Mouse (Mus musculus) CH12.LX (cell line): ENCODE results near the gene Fam107a. TPM values are rescaled to one million over a fixed set of nuclear protein-coding genes. Genes with fewer than 3 reads are reported as not detected.

Experiments
- DNase-seq: peaks from one replicate; pipeline ENCODE4 v3.0.0-alpha.2; 2013; ENCODE audit errors: extremely low read depth
- H3K27ac ChIP-seq: 2 replicates; pipeline ENCODE4 v1.5.1; 2012; ENCODE audit warnings: low read depth, mild to moderate bottlenecking, control low read depth, moderate library complexity; ENCODE audit not compliant: insufficient read depth
- H3K27me3 ChIP-seq: replicated peaks from 2 replicates; pipeline ENCODE3; 2012; ENCODE audit warnings: inconsistent platforms
- H3K36me3 ChIP-seq, 2 experiments: replicated peaks in 1 of 2; 2 replicates each; pipeline versions ENCODE3 to v1.6.1; 2012; ENCODE audit warnings: inconsistent platforms in 1 of 2, low read length in 1 of 2, mild to moderate bottlenecking in 1 of 2, mixed read lengths in 1 of 2, moderate library complexity in 1 of 2; ENCODE audit not compliant: control insufficient read depth in 1 of 2, insufficient read depth in 1 of 2
- H3K4me1 ChIP-seq, 2 experiments: 2 replicates each; pipeline ENCODE4 v1.6.1; 2012; ENCODE audit warnings: inconsistent platforms in 1 of 2, moderate library complexity in 1 of 2; ENCODE audit not compliant: insufficient read depth in 2 of 2, control insufficient read depth in 1 of 2
- H3K4me2 ChIP-seq: 2 replicates; pipeline ENCODE4 v1.6.1; 2012; ENCODE audit warnings: low read depth, mild to moderate bottlenecking, control low read depth; ENCODE audit not compliant: poor library complexity, insufficient read depth, severe bottlenecking
- H3K4me3 ChIP-seq, 3 experiments: fragments of 150-350 bp in 1 of 3; sonication (generic) in 1 of 3; replicated peaks in 1 of 3; 2 replicates each; pipeline versions ENCODE3 to v1.5.1; 2011 to 2012; ENCODE audit warnings: low read depth in 2 of 3, low read length in 2 of 3, mild to moderate bottlenecking in 2 of 3, moderate library complexity in 2 of 3, control low read depth in 1 of 3, improper control_type of control experiment in 1 of 3, inconsistent platforms in 1 of 3, mixed read lengths in 1 of 3; ENCODE audit not compliant: poor library complexity in 1 of 3
- H3K79me2 ChIP-seq: replicated peaks from 2 replicates; pipeline ENCODE4 v1.6.1; 2012; ENCODE audit warnings: mild to moderate bottlenecking, moderate library complexity; ENCODE audit not compliant: control insufficient read depth, poor library complexity, insufficient read depth, severe bottlenecking; ENCODE audit errors: extremely low read depth
- H3K9ac ChIP-seq: 2 replicates; pipeline ENCODE4 v1.6.1; 2012; ENCODE audit warnings: low read depth, mild to moderate bottlenecking, control low read depth, moderate library complexity; ENCODE audit not compliant: insufficient read depth
- H3K9me3 ChIP-seq: replicated peaks from 2 replicates; pipeline ENCODE3; 2012; ENCODE audit warnings: low read length, inconsistent platforms, mixed read lengths
- CTCF ChIP-seq, 2 experiments: IDR thresholded peaks in 1 of 2; conservative IDR thresholded peaks in 1 of 2; 2 replicates each; pipeline ENCODE4 v1.5.1; 2011 to 2012; ENCODE audit warnings: low read depth in 2 of 2, low read length in 2 of 2, improper control_type of control experiment in 1 of 2, inconsistent platforms in 1 of 2, mild to moderate bottlenecking in 1 of 2, moderate library complexity in 1 of 2
- E2F4 ChIP-seq: IDR thresholded peaks from 2 replicates; pipeline ENCODE4 v1.6.1; 2011; ENCODE audit warnings: low read depth, low read length, improper control_type of control experiment; ENCODE audit not compliant: insufficient replicate concordance
- ETS1 ChIP-seq: conservative IDR thresholded peaks from 2 replicates; pipeline ENCODE4 v1.6.1; 2012; ENCODE audit warnings: low read depth, mild to moderate bottlenecking, inconsistent platforms, low read length, improper control_type of control experiment, moderate library complexity
- GABPA ChIP-seq: IDR thresholded peaks from 2 replicates; pipeline ENCODE4 v1.6.1; 2012; ENCODE audit warnings: low read depth, low read length, improper control_type of control experiment, inconsistent platforms; ENCODE audit not compliant: insufficient replicate concordance
- HCFC1 ChIP-seq: IDR thresholded peaks from 2 replicates; pipeline ENCODE4 v1.6.1; 2012; ENCODE audit warnings: low read depth, mild to moderate bottlenecking, inconsistent platforms, low read length, improper control_type of control experiment
- IRF4 ChIP-seq: IDR thresholded peaks from 2 replicates; pipeline ENCODE4 v1.6.1; 2014; ENCODE audit warnings: low read depth, mild to moderate bottlenecking, inconsistent platforms, low read length, improper control_type of control experiment
- JUN ChIP-seq: IDR thresholded peaks from 2 replicates; pipeline ENCODE4 v1.6.1; 2011; ENCODE audit warnings: low read depth, mild to moderate bottlenecking, low read length, improper control_type of control experiment, moderate library complexity; ENCODE audit not compliant: insufficient read depth
- JUND ChIP-seq: conservative IDR thresholded peaks from 2 replicates; pipeline ENCODE4 v1.6.1; 2011; ENCODE audit warnings: low read depth, low read length, improper control_type of control experiment
- KAT2A ChIP-seq: IDR thresholded peaks from 2 replicates; pipeline ENCODE4 v1.6.1; 2012; ENCODE audit warnings: low read length, improper control_type of control experiment, inconsistent platforms; ENCODE audit not compliant: insufficient replicate concordance
- MAFK ChIP-seq: IDR thresholded peaks from 2 replicates; pipeline ENCODE4 v1.6.1; 2011; ENCODE audit warnings: low read length, improper control_type of control experiment; ENCODE audit not compliant: insufficient replicate concordance
- MAX ChIP-seq: IDR thresholded peaks from 2 replicates; pipeline ENCODE4 v1.6.1; 2011; ENCODE audit warnings: low read length, improper control_type of control experiment
- MEF2A ChIP-seq: IDR thresholded peaks from 2 replicates; pipeline ENCODE4 v1.6.1; 2014; ENCODE audit warnings: low read depth, mild to moderate bottlenecking, inconsistent platforms, low read length, improper control_type of control experiment, borderline replicate concordance
- MYC ChIP-seq: IDR thresholded peaks from 2 replicates; pipeline ENCODE4 v1.6.1; 2011; ENCODE audit warnings: low read depth, mild to moderate bottlenecking, improper control_type of control experiment, low read length
- NELFE ChIP-seq: IDR thresholded peaks from 2 replicates; pipeline ENCODE4 v1.6.1; 2011; ENCODE audit warnings: low read depth, low read length, improper control_type of control experiment
- NRF1 ChIP-seq: IDR thresholded peaks from 2 replicates; pipeline ENCODE4 v1.6.1; 2014; ENCODE audit warnings: low read depth, mild to moderate bottlenecking, inconsistent platforms, low read length, improper control_type of control experiment, moderate library complexity
- PAX5 ChIP-seq: IDR thresholded peaks from 2 replicates; pipeline ENCODE4 v1.6.1; 2012; ENCODE audit warnings: low read length, inconsistent platforms, mixed read lengths
- POLR2AphosphoS2 ChIP-seq: IDR thresholded peaks from 2 replicates; pipeline ENCODE4 v1.6.1; 2011; ENCODE audit warnings: low read depth, low read length, improper control_type of control experiment
- RCOR1 ChIP-seq: conservative IDR thresholded peaks from 2 replicates; pipeline ENCODE4 v1.6.1; 2012; ENCODE audit warnings: low read depth, mild to moderate bottlenecking, inconsistent platforms, low read length, improper control_type of control experiment
- SIN3A ChIP-seq: IDR thresholded peaks from 2 replicates; pipeline ENCODE4 v1.6.1; 2012; ENCODE audit warnings: low read length, improper control_type of control experiment, inconsistent platforms
- TBP ChIP-seq: conservative IDR thresholded peaks from 2 replicates; pipeline ENCODE4 v1.6.1; 2011; ENCODE audit warnings: low read depth, low read length, improper control_type of control experiment
- TCF12 ChIP-seq: IDR thresholded peaks from 2 replicates; pipeline ENCODE4 v1.6.1; 2014; ENCODE audit warnings: low read depth, mild to moderate bottlenecking, inconsistent platforms, low read length, improper control_type of control experiment
- UBTF ChIP-seq: IDR thresholded peaks from 2 replicates; pipeline ENCODE4 v1.6.1; 2012; ENCODE audit warnings: low read depth, mild to moderate bottlenecking, inconsistent platforms, low read length, improper control_type of control experiment, moderate library complexity
- USF1 ChIP-seq: IDR thresholded peaks from 2 replicates; pipeline ENCODE4 v1.6.1; 2014; ENCODE audit warnings: low read depth, mild to moderate bottlenecking, inconsistent platforms, low read length, improper control_type of control experiment
- ZC3H11A ChIP-seq: IDR thresholded peaks from 2 replicates; pipeline ENCODE4 v1.6.1; 2012; ENCODE audit warnings: low read depth, mild to moderate bottlenecking, inconsistent platforms, low read length, improper control_type of control experiment
- ZNF384 ChIP-seq: IDR thresholded peaks from 2 replicates; pipeline ENCODE4 v1.6.1; 2012; ENCODE audit warnings: low read depth, low read length, improper control_type of control experiment, inconsistent platforms
- dilution Hi-C: fragments of 300-500 bp; cut with MboI; formaldehyde crosslinking; loops from 2 replicates; pipeline ENCODE4 v1.14.3; 2020; ENCODE audit warnings: low sequenced_read_pairs; ENCODE audit not compliant: extremely low pct_unique_long_range_greater_than_20kb, extremely low pct_ligation_motif_present
- in situ Hi-C: fragments of 300-500 bp; cut with MboI; formaldehyde crosslinking; loops from 3 replicates; pipeline ENCODE4 v1.14.3; 2019; ENCODE audit warnings: low sequenced_read_pairs, low pct_ligation_motif_present, low pct_unique_long_range_greater_than_20kb, mixed read lengths
- polyA plus RNA-seq: library from polyadenylated mRNA; unstranded; fragments of >175 nt; gene quantifications from 2 replicates; pipeline ENCODE4 v1.2.1, GENCODE M21; 2012; ENCODE audit warnings: low read depth; ENCODE audit not compliant: insufficient read length
- total RNA-seq, 2 experiments: library from RNA; depleted of rRNA; stranded (reverse); fragments of 300-350 nt in 1 of 2; fragments of >200 nt in 1 of 2; gene quantifications; 2 replicates each; pipeline ENCODE4 v1.2.3; 2012 to 2014

Gene Fam107a
- total and polyA plus RNA-seq, 3 experiments = not detected

DNA sequence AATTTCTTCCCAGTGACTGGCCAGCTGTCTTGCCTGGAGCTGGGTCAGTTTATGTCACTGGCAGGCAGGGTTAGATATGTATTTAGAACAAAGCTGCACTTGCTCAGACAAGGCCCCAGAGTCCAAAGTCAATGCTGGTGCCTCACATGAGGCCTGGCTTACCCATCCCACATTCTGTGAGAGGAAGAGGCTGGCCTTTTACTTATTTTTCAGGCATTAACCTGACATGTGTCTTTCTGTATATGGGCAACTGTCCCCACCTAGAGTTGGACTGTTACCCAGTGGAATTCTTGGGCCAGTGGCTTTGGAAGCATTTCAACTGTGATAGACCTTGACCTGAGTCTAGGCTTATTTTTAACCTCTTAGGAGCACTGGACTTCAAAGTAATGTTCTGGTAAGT is 9.1 kb upstream of the Fam107a start:
- H3K36me3 ChIP-seq = no peaks in the 10 kb centered on the region
- H3K9me3 ChIP-seq = no peaks in the 10 kb centered on the region
- no peak overlapping the region for H3K9ac ChIP-seq
- no peak for DNase-seq
- no peak overlapping the region for H3K27ac ChIP-seq
- in situ Hi-C loops (no loop called here), dilution Hi-C loops (no loop called here)
- H3K27me3 ChIP-seq = no peaks in the 10 kb centered on the region
- no peaks in the 10 kb centered on the region for H3K79me2 ChIP-seq
- H3K4me1 ChIP-seq = peaks cover 0 to 6% of the 10 kb centered on the region in 2 experiments; a peak in 2 of 4 replicates
- TF ChIP-seq CTCF (conservative IDR thresholded peaks at IDR 0.05 in 1 of 2, IDR thresholded peaks at IDR 0.05 in 1 of 2; ENCODE audit: low read depth in 2 of 2, low read length in 2 of 2) (no peak), JUND (no peak), USF1 (no peak), TBP (no peak), MAFK (no peak), IRF4 (no peak), KAT2A (no peak), JUN (no peak), UBTF (no peak), HCFC1 (no peak), MEF2A (no peak), TCF12 (no peak), E2F4 (no peak)
- H3K4me2 ChIP-seq = no peak overlapping the region
- H3K4me3 ChIP-seq = no peak overlapping the region

DNA sequence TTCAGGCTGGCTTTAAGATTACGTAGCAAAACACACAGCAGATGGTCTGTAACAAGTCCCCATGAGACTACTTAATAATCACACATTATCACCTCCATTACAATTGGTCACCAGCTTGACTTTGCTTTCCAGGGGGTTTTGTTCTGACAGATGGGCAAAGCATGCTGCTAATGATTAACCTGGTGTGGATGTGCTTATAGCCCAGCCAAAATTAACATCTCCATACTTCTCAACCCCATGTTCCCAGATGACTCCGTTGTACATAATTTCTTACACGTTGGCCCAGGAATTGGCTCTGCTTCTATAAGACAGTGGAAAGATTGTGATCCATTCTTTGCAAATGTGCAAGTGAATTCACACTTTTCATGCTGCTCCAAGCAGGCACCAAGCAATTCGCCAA is 7.9 kb upstream of the Fam107a start:
- dilution Hi-C loops (no loop called here), in situ Hi-C loops (no loop called here)
- no peak overlapping the region for H3K9ac ChIP-seq
- H3K27me3 ChIP-seq = no peaks in the 10 kb centered on the region
- no peak overlapping the region for H3K4me2 ChIP-seq
- no peaks in the 10 kb centered on the region for H3K9me3 ChIP-seq
- H3K4me3 ChIP-seq = no peak overlapping the region
- DNase-seq = no peak
- H3K79me2 ChIP-seq = no peaks in the 10 kb centered on the region
- H3K4me1 ChIP-seq = peaks cover 0 to 6% of the 10 kb centered on the region in 2 experiments; a peak in 2 of 4 replicates
- no peak for TF ChIP-seq MAFK
- H3K27ac ChIP-seq = no peak overlapping the region
- no peaks in the 10 kb centered on the region for H3K36me3 ChIP-seq

DNA sequence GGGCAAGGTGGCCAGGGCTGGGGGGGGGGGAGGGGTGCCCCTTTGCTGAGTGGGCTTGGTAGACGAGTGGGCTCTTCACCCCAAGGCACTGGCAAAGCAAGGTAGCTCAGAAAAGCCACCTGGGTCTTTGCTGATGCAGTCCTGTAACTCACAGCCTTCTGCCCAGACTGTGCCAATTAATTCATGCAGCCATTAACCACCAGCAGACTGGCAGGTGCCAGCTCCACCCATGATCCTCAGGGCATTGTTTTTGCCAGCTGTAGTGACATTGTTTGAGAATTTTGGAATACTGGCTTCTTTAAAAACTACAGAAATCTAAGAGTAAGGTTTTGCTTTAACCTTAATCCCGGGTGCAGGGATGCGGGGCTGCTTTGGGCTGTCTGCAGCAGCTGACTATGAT is 2.7 kb upstream of the Fam107a start:
- H3K9ac ChIP-seq = no peak overlapping the region
- no peak for DNase-seq
- no peak overlapping the region for H3K27ac ChIP-seq
- TF ChIP-seq RCOR1 (no peak), ETS1 (no peak), ZC3H11A (no peak), HCFC1 (no peak), MYC (no peak), MAX (no peak), ZNF384 (no peak), SIN3A (no peak), GABPA (no peak), JUND (no peak), NELFE (no peak), IRF4 (no peak), NRF1 (no peak), JUN (no peak), POLR2AphosphoS2 (no peak), PAX5 (no peak), MEF2A (no peak)
- no peaks in the 10 kb centered on the region for H3K79me2 ChIP-seq
- H3K4me3 ChIP-seq = no peak overlapping the region
- no peaks in the 10 kb centered on the region for H3K36me3 ChIP-seq
- no peaks in the 10 kb centered on the region for H3K27me3 ChIP-seq
- H3K4me1 ChIP-seq = no peaks in the 10 kb centered on the region
- dilution Hi-C loops = no loop called here
- no peaks in the 10 kb centered on the region for H3K9me3 ChIP-seq
- in situ Hi-C loops = loop anchor here (25.0 kb wide), 1 partner anchor 508 kb away; the partner anchor contains the start of gene Flnb
- H3K4me2 ChIP-seq = no peak overlapping the region
